Mouse (Mus musculus): ENCODE data around the gene Tmem265. TPM values are rescaled to one million over a fixed set of nuclear protein-coding genes. Genes with fewer than 3 reads are reported as not detected.

The Tmem265 gene
- total RNA-seq, 2 experiments from 2014 or later, result 2.9 to 8.1 TPM

Other genes with a start within 250 kb of the Tmem265 start
- 3.7 and 9.6 TPM in 2 replicates for gene Zfp768, start 215.8 kb upstream of the Tmem265 start, total RNA-seq (2014; fragmentation: Nextera tagmentation)
- gene Zfp768, start 215.8 kb upstream of the Tmem265 start, total RNA-seq (2017), result 5.5 and 6.2 TPM in 2 replicates
- gene Zfp747, start 185.3 kb upstream of the Tmem265 start, total RNA-seq (2014; fragmentation: Nextera tagmentation), result 1.8 and 4.4 TPM in 2 replicates
- gene Zfp747, start 185.3 kb upstream of the Tmem265 start, total RNA-seq (2017), result 6.2 and 13.4 TPM in 2 replicates
- gene 9130019O22Rik, start 174.2 kb upstream of the Tmem265 start, total RNA-seq (2014; fragmentation: Nextera tagmentation), result 2.7 and 3.7 TPM in 2 replicates
- gene 9130019O22Rik, start 174.2 kb upstream of the Tmem265 start, total RNA-seq (2017), result 4.1 and 5.5 TPM in 2 replicates
- gene E430018J23Rik, start 167.8 kb upstream of the Tmem265 start, total RNA-seq (2014; fragmentation: Nextera tagmentation), result 2.5 TPM in 1 of 2 replicates, not detected in the other
- gene E430018J23Rik, start 167.8 kb upstream of the Tmem265 start, total RNA-seq (2017), result 4.2 and 8.9 TPM in 2 replicates
- gene Zfp764, start 154.6 kb upstream of the Tmem265 start, total RNA-seq (2014; fragmentation: Nextera tagmentation), result 8.9 and 10.8 TPM in 2 replicates
- 12.5 and 15.1 TPM in 2 replicates for gene Zfp764, start 154.6 kb upstream of the Tmem265 start, total RNA-seq (2017)
- 13.5 and 17.6 TPM in 2 replicates for gene Zfp688, start 139.3 kb upstream of the Tmem265 start, total RNA-seq (2014; fragmentation: Nextera tagmentation)
- 7.1 and 12.5 TPM in 2 replicates for gene Zfp688, start 139.3 kb upstream of the Tmem265 start, total RNA-seq (2017)
- 0.70 and 3.9 TPM in 2 replicates for gene Zfp689, start 112.2 kb upstream of the Tmem265 start, total RNA-seq (2014; fragmentation: Nextera tagmentation)
- gene Zfp689, start 112.2 kb upstream of the Tmem265 start, total RNA-seq (2017), result 2.7 and 3.6 TPM in 2 replicates
- 96.7 and 115 TPM in 2 replicates for gene Prr14, start 101.8 kb upstream of the Tmem265 start, total RNA-seq (2014; fragmentation: Nextera tagmentation)
- 23.8 and 29.0 TPM in 2 replicates for gene Prr14, start 101.8 kb upstream of the Tmem265 start, total RNA-seq (2017)
- gene Fbrs, start 82.2 kb upstream of the Tmem265 start, total RNA-seq (2014; fragmentation: Nextera tagmentation), result 87.1 and 132 TPM in 2 replicates
- 21.9 and 28.5 TPM in 2 replicates for gene Fbrs, start 82.2 kb upstream of the Tmem265 start, total RNA-seq (2017)
- gene Srcap, start 49.4 kb upstream of the Tmem265 start, total RNA-seq (2014; fragmentation: Nextera tagmentation), result 139 and 145 TPM in 2 replicates
- 20.9 and 22.9 TPM in 2 replicates for gene Srcap, start 49.4 kb upstream of the Tmem265 start, total RNA-seq (2017)
- 25.2 and 31.5 TPM in 2 replicates for gene Gm42715, start 41.8 kb upstream of the Tmem265 start, total RNA-seq (2014; fragmentation: Nextera tagmentation)
- gene Gm42715, start 41.8 kb upstream of the Tmem265 start, total RNA-seq (2017), result 5.7 and 6.4 TPM in 2 replicates
- 57.0 and 72.0 TPM in 2 replicates for gene Phkg2, start 11.9 kb downstream of the Tmem265 start, total RNA-seq (2014; fragmentation: Nextera tagmentation)
- gene Phkg2, start 11.9 kb downstream of the Tmem265 start, total RNA-seq (2017), result 27.4 and 31.7 TPM in 2 replicates
- 0.37 and 0.77 TPM in 2 replicates for gene Ccdc189, start 27.2 kb downstream of the Tmem265 start, total RNA-seq (2014; fragmentation: Nextera tagmentation)
- 1.6 and 3.9 TPM in 2 replicates for gene Ccdc189, start 27.2 kb downstream of the Tmem265 start, total RNA-seq (2017)
- 25.0 and 48.1 TPM in 2 replicates for gene Rnf40, start 27.4 kb downstream of the Tmem265 start, total RNA-seq (2014; fragmentation: Nextera tagmentation)
- 35.3 and 42.8 TPM in 2 replicates for gene Rnf40, start 27.4 kb downstream of the Tmem265 start, total RNA-seq (2017)
- 12.9 and 18.9 TPM in 2 replicates for gene Zfp629, start 54.4 kb downstream of the Tmem265 start, total RNA-seq (2014; fragmentation: Nextera tagmentation)
- gene Zfp629, start 54.4 kb downstream of the Tmem265 start, total RNA-seq (2017), result 8.2 and 12.6 TPM in 2 replicates
- 50.9 and 81.5 TPM in 2 replicates for gene Bcl7c, start 147.5 kb downstream of the Tmem265 start, total RNA-seq (2014; fragmentation: Nextera tagmentation)
- gene Bcl7c, start 147.5 kb downstream of the Tmem265 start, total RNA-seq (2017), result 39.3 and 57.5 TPM in 2 replicates
- 0.73 and 1.2 TPM in 2 replicates for gene Ctf1, start 151.3 kb downstream of the Tmem265 start, total RNA-seq (2014; fragmentation: Nextera tagmentation)
- gene Ctf1, start 151.3 kb downstream of the Tmem265 start, total RNA-seq (2017), result 0.90 and 3.2 TPM in 2 replicates
- gene Ctf2, start 170.8 kb downstream of the Tmem265 start, total RNA-seq (2014; fragmentation: Nextera tagmentation), result not detected in 2 replicates
- gene Ctf2, start 170.8 kb downstream of the Tmem265 start, total RNA-seq (2017), result 0.31 TPM in 1 of 2 replicates, not detected in the other
- 11.1 and 11.7 TPM in 2 replicates for gene Fbxl19, start 183.2 kb downstream of the Tmem265 start, total RNA-seq (2014; fragmentation: Nextera tagmentation)
- gene Fbxl19, start 183.2 kb downstream of the Tmem265 start, total RNA-seq (2017), result 13.8 and 17.7 TPM in 2 replicates
- 36.8 and 41.2 TPM in 2 replicates for gene Orai3, start 208.4 kb downstream of the Tmem265 start, total RNA-seq (2014; fragmentation: Nextera tagmentation)
- 22.7 and 22.8 TPM in 2 replicates for gene Orai3, start 208.4 kb downstream of the Tmem265 start, total RNA-seq (2017)
- gene Setd1a, start 215.3 kb downstream of the Tmem265 start, total RNA-seq (2014; fragmentation: Nextera tagmentation), result 59.6 and 105 TPM in 2 replicates
- 11.9 and 12.4 TPM in 2 replicates for gene Setd1a, start 215.3 kb downstream of the Tmem265 start, total RNA-seq (2017)
- gene Gm49388, start 224.2 kb downstream of the Tmem265 start, total RNA-seq (2014; fragmentation: Nextera tagmentation), result not detected in 2 replicates
- gene Gm49388, start 224.2 kb downstream of the Tmem265 start, total RNA-seq (2017), result 1.2 TPM in 1 of 2 replicates, not detected in the other
- 27.6 and 29.6 TPM in 2 replicates for gene Hsd3b7, start 239.2 kb downstream of the Tmem265 start, total RNA-seq (2014; fragmentation: Nextera tagmentation)
- 19.1 and 31.6 TPM in 2 replicates for gene Hsd3b7, start 239.2 kb downstream of the Tmem265 start, total RNA-seq (2017)